Mouse (Mus musculus) urinary bladder, postnatal 10 days (tissue): ENCODE results near the gene Rcor2.

Experiments
- DNase-seq: peaks from one replicate; pipeline ENCODE4 v3.0.0; 2022; ENCODE audit warnings: low spot score

Rcor2 gene

GRCm38 (mm10) chr19:7320181-7320580 is 53.1 kb downstream of the Rcor2 start:
- DNase-seq, result no peak

- DNase-seq, result no peak
Measured at GRCm38 (mm10) chr19:7321391-7321790, 54.3 kb downstream of the Rcor2 start.
